Mouse (Mus musculus) lung, postnatal 0 days (tissue): ENCODE results near the gene Zfp64. TPM values are rescaled to one million over a fixed set of nuclear protein-coding genes. Genes with fewer than 3 reads are reported as not detected.

Experiments
- ATAC-seq: fragments of 200-750 bp; cut with Nextera tagmentation; 2 replicates; pipeline ENCODE4 v1.8.0; 2017; ENCODE audit warnings: moderate library complexity
- DNase-seq: peaks from one replicate; pipeline ENCODE4 v3.0.0-alpha.2; 2016; ENCODE audit warnings: low spot score
- H3K27ac ChIP-seq: fragments of 300-500 bp; sonication (generic); 2 replicates; pipeline ENCODE4 v1.5.1; 2014; ENCODE audit warnings: antibody characterized with exemption, mild to moderate bottlenecking, low read length, mixed read lengths
- H3K27me3 ChIP-seq: fragments of 300-500 bp; sonication (generic); replicated peaks from 2 replicates; pipeline ENCODE4 v1.6.1; 2014; ENCODE audit warnings: low read length, mixed read lengths; ENCODE audit not compliant: insufficient read depth
- H3K36me3 ChIP-seq: fragments of 300-500 bp; sonication (generic); 2 replicates; pipeline ENCODE4 v1.6.1; 2014; ENCODE audit warnings: low read length, mixed read lengths; ENCODE audit not compliant: insufficient read depth
- H3K4me1 ChIP-seq: fragments of 300-500 bp; sonication (generic); 2 replicates; pipeline ENCODE4 v1.6.1; 2014; ENCODE audit warnings: antibody characterized with exemption, low read depth, low read length, mixed read lengths; ENCODE audit not compliant: insufficient read depth
- H3K4me2 ChIP-seq: fragments of 300-500 bp; sonication (generic); replicated peaks from 2 replicates; pipeline ENCODE4 v1.6.1; 2014; ENCODE audit warnings: low read depth, mild to moderate bottlenecking, low read length, moderate library complexity, mixed read lengths
- H3K4me3 ChIP-seq: fragments of 300-500 bp; sonication (generic); 2 replicates; pipeline ENCODE4 v1.5.1; 2014; ENCODE audit warnings: low read depth, low read length
- H3K9ac ChIP-seq: fragments of 300-500 bp; sonication (generic); replicated peaks from 2 replicates; pipeline ENCODE4 v1.6.1; 2014; ENCODE audit warnings: low read depth, mild to moderate bottlenecking
- H3K9me3 ChIP-seq: fragments of 300-500 bp; sonication (generic); 2 replicates; pipeline ENCODE4 v1.6.1; 2016; ENCODE audit warnings: low read length, mixed read lengths
- CTCF ChIP-seq: IDR thresholded peaks from 2 replicates; pipeline ENCODE4 v1.5.1; 2016; ENCODE audit warnings: antibody characterized with exemption, mild to moderate bottlenecking
- EP300 ChIP-seq: IDR thresholded peaks from 2 replicates; pipeline ENCODE4 v1.6.1; 2016; ENCODE audit warnings: antibody characterized with exemption, mild to moderate bottlenecking, control low read depth
- WGBS: fragments of 180-500 bp; shearing (Covaris S2); extraction: QIAGEN DNeasy Blood & Tissue Kit; methylation state at CpG from one replicate; pipeline ENCODE4 v1.1.7; 2014; 5-methylcytosine and 5-hydroxymethylcytosine counted together
- polyA plus RNA-seq: library from polyadenylated mRNA; unstranded; fragments of >200 nt; fragmentation: Nextera tagmentation; extraction: Ambion mirVana; gene quantifications from 2 replicates; pipeline ENCODE4 v1.2.1, GENCODE M21; 2015

Gene Zfp64
- polyA plus RNA-seq, 1 experiment from 2014 or later, result 15.8 TPM

GRCm38 (mm10) chr2:168981951-168982350, 26.6 kb upstream of the Zfp64 start:
- Histone ChIP-seq H3K4me3 (no peak overlapping the region), H3K36me3 (no peaks in the 10 kb centered on the region), H3K4me2 (no peak overlapping the region), H3K9ac (no peak overlapping the region), H3K27me3 (no peaks in the 10 kb centered on the region), H3K9me3 (no peaks in the 10 kb centered on the region), H3K27ac (no peak overlapping the region), H3K4me1 (no peaks in the 10 kb centered on the region)
- no peak for ATAC-seq
- WGBS, result 87% methylated on average over 7 of the region's 7 CpGs
- DNase-seq, result no peak
- TF ChIP-seq CTCF, result no peak
- no peak for TF ChIP-seq EP300

DNA sequence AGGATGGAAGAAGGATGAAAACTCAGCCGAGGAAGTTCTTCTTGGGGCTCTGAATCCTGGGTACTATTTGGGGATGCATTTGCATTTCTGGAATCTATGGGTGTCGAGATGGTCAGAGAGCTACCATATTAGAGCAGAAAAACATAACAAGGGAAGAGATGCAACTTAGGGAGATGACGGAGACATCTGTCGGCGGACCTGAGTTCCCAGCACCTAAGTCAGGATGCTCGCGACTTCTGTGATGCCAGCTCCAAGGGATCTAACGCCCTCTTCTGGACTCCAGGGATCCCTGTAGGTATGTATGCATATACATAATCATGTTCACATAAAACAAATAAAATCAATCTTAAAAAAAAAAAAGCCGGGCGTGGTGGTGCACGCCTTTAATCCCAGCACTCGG, 26.1 kb upstream of the Zfp64 start:
- Histone ChIP-seq H3K27ac (no peak overlapping the region), H3K36me3 (no peaks in the 10 kb centered on the region), H3K4me2 (no peak overlapping the region), H3K4me1 (no peaks in the 10 kb centered on the region), H3K4me3 (no peak overlapping the region), H3K27me3 (no peaks in the 10 kb centered on the region), H3K9ac (no peak overlapping the region), H3K9me3 (no peaks in the 10 kb centered on the region)
- TF ChIP-seq CTCF (no peak), EP300 (no peak)
- DNase-seq (no peak), ATAC-seq (no peak)
- 74% methylated on average over 12 of the region's 12 CpGs for WGBS

DNA sequence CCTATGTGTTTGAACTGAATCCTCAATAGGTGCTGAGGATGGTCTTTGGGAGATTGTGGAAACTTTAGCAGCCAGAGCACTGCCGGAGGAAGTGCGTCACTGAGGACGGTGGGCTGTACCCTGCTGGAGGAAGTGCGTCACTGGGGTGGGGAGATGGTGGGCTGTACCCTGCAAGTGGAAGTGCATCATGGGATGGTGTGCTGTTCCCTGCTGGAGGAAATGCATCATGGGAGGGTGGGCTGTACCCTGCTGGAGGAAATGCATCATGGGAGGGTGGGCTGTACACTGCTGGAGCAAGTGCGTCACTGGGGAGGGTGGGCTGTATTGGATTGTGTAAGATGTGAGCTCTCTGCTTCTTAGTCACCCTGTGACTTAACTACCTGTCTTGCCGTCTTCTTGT, 25.5 kb upstream of the Zfp64 start:
- H3K27ac ChIP-seq, result no peak overlapping the region
- 59% methylated on average over 6 of the region's 6 CpGs for WGBS

DNA sequence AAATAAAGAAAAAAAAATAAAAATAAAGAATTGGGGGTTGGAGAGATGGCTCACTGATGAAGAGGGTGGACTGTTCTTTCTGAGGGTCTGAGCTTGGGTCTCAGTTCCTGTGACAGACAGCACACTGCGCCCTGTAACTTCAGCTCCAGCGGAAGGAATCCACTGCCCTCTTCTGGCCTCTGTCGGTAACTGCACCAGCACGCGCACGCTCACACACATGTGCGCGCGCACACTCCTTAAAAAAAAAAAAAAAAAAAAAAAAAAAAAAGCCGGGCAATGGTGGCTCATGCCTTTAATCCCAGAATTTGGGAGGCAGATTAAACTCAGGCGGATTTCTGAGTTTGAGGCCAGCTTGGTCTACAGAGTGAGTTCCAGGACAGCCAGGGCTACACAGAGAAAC, 24.4 kb upstream of the Zfp64 start:
- no peaks in the 10 kb centered on the region for H3K9me3 ChIP-seq
- H3K9ac ChIP-seq, result no peak overlapping the region
- DNase-seq (no peak), ATAC-seq (no peak)
- WGBS, result 58% methylated on average over 11 of the region's 11 CpGs
- no peak overlapping the region for H3K4me2 ChIP-seq
- H3K27ac ChIP-seq, result no peak overlapping the region
- no peaks in the 10 kb centered on the region for H3K4me1 ChIP-seq
- peak; percentile 38 for TF ChIP-seq CTCF
- no peak for TF ChIP-seq EP300
- H3K36me3 ChIP-seq, result no peaks in the 10 kb centered on the region
- no peak overlapping the region for H3K4me3 ChIP-seq
- H3K27me3 ChIP-seq, result no peaks in the 10 kb centered on the region

More for the DNA sequence above, 25.5 kb upstream of the Zfp64 start:
- no peak for TF ChIP-seq CTCF
- peak; percentile 97 for TF ChIP-seq EP300
- H3K4me3 ChIP-seq, result no peak overlapping the region
- H3K27me3 ChIP-seq, result no peaks in the 10 kb centered on the region
- no peaks in the 10 kb centered on the region for H3K36me3 ChIP-seq
- H3K4me1 ChIP-seq, result no peaks in the 10 kb centered on the region
- peak; percentile 80 for ATAC-seq
- peak; percentile 42 for DNase-seq
- no peak overlapping the region for H3K4me2 ChIP-seq
- H3K9ac ChIP-seq, result no peak overlapping the region
- H3K9me3 ChIP-seq, result no peaks in the 10 kb centered on the region

GRCm38 (mm10) chr2:168978031-168978430, 22.6 kb upstream of the Zfp64 start:
- Histone ChIP-seq H3K27me3 (no peaks in the 10 kb centered on the region), H3K4me3 (no peak overlapping the region), H3K4me1 (no peaks in the 10 kb centered on the region), H3K27ac (no peak overlapping the region), H3K9me3 (no peaks in the 10 kb centered on the region), H3K4me2 (no peak overlapping the region), H3K36me3 (no peaks in the 10 kb centered on the region), H3K9ac (no peak overlapping the region)
- 48% methylated on average over 9 of the region's 9 CpGs for WGBS
- no peak for ATAC-seq
- no peak for DNase-seq
- TF ChIP-seq EP300 (no peak), CTCF (no peak)

- H3K4me3 ChIP-seq, result no peak overlapping the region
- ATAC-seq (no peak), DNase-seq (no peak)
- no peaks in the 10 kb centered on the region for H3K4me1 ChIP-seq
- TF ChIP-seq CTCF (no peak), EP300 (no peak)
- no peak overlapping the region for H3K4me2 ChIP-seq
- no peaks in the 10 kb centered on the region for H3K27me3 ChIP-seq
- 96% methylated on average over 20 of the region's 20 CpGs for WGBS
- no peaks in the 10 kb centered on the region for H3K36me3 ChIP-seq
- no peaks in the 10 kb centered on the region for H3K9me3 ChIP-seq
- no peak overlapping the region for H3K27ac ChIP-seq
- H3K9ac ChIP-seq, result no peak overlapping the region
Measured at GRCm38 (mm10) chr2:168970131-168970530, 14.7 kb upstream of the Zfp64 start.
